Mouse (Mus musculus) intestine, embryonic 14.5 days (tissue): ENCODE results near the gene Ermp1. TPM values are rescaled to one million over a fixed set of nuclear protein-coding genes. Genes with fewer than 3 reads are reported as not detected.
A peak's percentile ranks its signal among the peaks of the same experiment; 100 is the strongest.

Source experiments
- ATAC-seq: fragments of 200-750 bp; cut with Nextera tagmentation; replicated peaks from 2 replicates; pipeline ENCODE4 v1.8.0; 2017; ENCODE audit warnings: low read depth, moderate number of reproducible peaks, moderate TSS enrichment, moderate library complexity; ENCODE audit not compliant: low FRiP score, low TSS enrichment
- DNase-seq: peaks from one replicate; pipeline ENCODE4 v3.0.0-alpha.2; 2018; ENCODE audit warnings: low spot score
- H3K27ac ChIP-seq: fragments of 300-500 bp; sonication (generic); 2 replicates; pipeline ENCODE4 v1.5.1; 2014; ENCODE audit warnings: low read depth, mild to moderate bottlenecking, control low read depth
- H3K27me3 ChIP-seq: fragments of 300-500 bp; sonication (generic); replicated peaks from 2 replicates; pipeline ENCODE4 v1.6.1; 2014; ENCODE audit warnings: low read length, control low read depth; ENCODE audit not compliant: control insufficient read depth, insufficient read depth
- H3K36me3 ChIP-seq: fragments of 300-500 bp; sonication (generic); 2 replicates; pipeline ENCODE4 v1.6.1; 2014; ENCODE audit warnings: low read length, control low read depth; ENCODE audit not compliant: control insufficient read depth, insufficient read depth
- H3K4me1 ChIP-seq: fragments of 300-500 bp; sonication (generic); replicated peaks from 2 replicates; pipeline ENCODE4 v1.6.1; 2014; ENCODE audit warnings: low read length, control low read depth, mixed read lengths; ENCODE audit not compliant: control insufficient read depth, insufficient read depth
- H3K4me2 ChIP-seq: fragments of 300-500 bp; sonication (generic); 2 replicates; pipeline ENCODE4 v1.6.1; 2014; ENCODE audit warnings: low read length
- H3K4me3 ChIP-seq: fragments of 300-500 bp; sonication (generic); 2 replicates; pipeline ENCODE4 v1.5.1; 2014; ENCODE audit warnings: low read depth, low read length, control low read depth, mixed read lengths
- H3K9ac ChIP-seq: fragments of 300-500 bp; sonication (generic); 2 replicates; pipeline ENCODE4 v1.6.1; 2014; ENCODE audit warnings: mild to moderate bottlenecking, low read length
- H3K9me3 ChIP-seq: fragments of 300-500 bp; sonication (generic); 2 replicates; pipeline ENCODE4 v1.6.1; 2016; ENCODE audit warnings: low read length, control low read depth; ENCODE audit not compliant: control insufficient read depth
- WGBS: fragments of 180-500 bp; shearing (Covaris S2); extraction: QIAGEN DNeasy Blood & Tissue Kit; methylation state at CpG from one replicate; pipeline ENCODE4 v1.1.7; 2014; 5-methylcytosine and 5-hydroxymethylcytosine counted together
- polyA plus RNA-seq: library from polyadenylated mRNA; unstranded; fragments of >200 nt; fragmentation: Nextera tagmentation; extraction: Ambion mirVana; gene quantifications from 2 replicates; pipeline ENCODE4 v1.2.1, GENCODE M21; 2014

Gene Ermp1
- polyA plus RNA-seq, 1 experiment from 2014 or later = 8.9 TPM

GRCm38 (mm10) chr19:29643194-29643922 lies 4.9 kb downstream of the Ermp1 start:
- Histone ChIP-seq H3K4me3 (no peak overlapping the region), H3K27ac (no peak overlapping the region), H3K9me3 (peaks cover 3% of the 10 kb centered on the region; the same call in 1 of the 2 replicates), H3K27me3 (no peaks in the 10 kb centered on the region), H3K9ac (no peak overlapping the region), H3K36me3 (no peaks in the 10 kb centered on the region), H3K4me1 (0 out of 2 replicates have a peak, but pooled peaks cover 11% of the 10 kb centered on the region), H3K4me2 (no peak overlapping the region)
- no peak for ATAC-seq
- DNase-seq = no peak
- WGBS = 83% methylated on average over 11 of the region's 11 CpGs

GRCm38 (mm10) chr19:29642211-29642610 lies 6.0 kb downstream of the Ermp1 start:
- no peak overlapping the region for H3K9ac ChIP-seq
- no peak overlapping the region for H3K27ac ChIP-seq
- H3K36me3 ChIP-seq = no peaks in the 10 kb centered on the region
- DNase-seq (no peak), ATAC-seq (no peak)
- peaks cover 3% of the 10 kb centered on the region; the same call in 1 of the 2 replicates for H3K9me3 ChIP-seq
- H3K4me2 ChIP-seq = no peak overlapping the region
- no peaks in the 10 kb centered on the region for H3K27me3 ChIP-seq
- H3K4me3 ChIP-seq = no peak overlapping the region
- WGBS = 56% methylated on average over 6 of the region's 6 CpGs
- H3K4me1 ChIP-seq = 0 out of 2 replicates have a peak, but pooled peaks cover 11% of the 10 kb centered on the region

DNA sequence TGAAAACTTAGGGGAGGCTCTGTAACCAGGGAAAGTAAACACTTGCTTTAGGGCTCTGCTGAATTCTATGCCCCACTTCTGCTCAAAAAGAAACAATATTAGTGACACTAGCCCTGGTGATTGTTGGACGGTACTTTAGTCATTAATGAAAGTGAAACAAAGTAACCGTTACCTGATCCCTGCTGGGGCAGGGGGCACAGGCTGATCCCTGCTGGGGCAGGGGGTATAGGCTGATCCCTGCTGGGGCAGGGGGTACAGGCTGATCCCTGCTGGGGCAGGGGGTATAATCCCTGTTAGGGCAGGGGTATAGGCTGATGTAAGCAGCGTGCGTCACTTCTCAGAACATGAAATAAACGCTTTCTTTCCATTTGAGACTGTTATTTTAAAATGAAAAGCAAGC lies 6.7 kb downstream of the Ermp1 start:
- H3K4me1 ChIP-seq = 0 out of 2 replicates have a peak, but pooled peaks cover 11% of the 10 kb centered on the region
- H3K36me3 ChIP-seq = peaks cover under 1% of the 10 kb centered on the region; the same call in 1 of the 2 replicates
- H3K4me3 ChIP-seq = no peak overlapping the region
- H3K9ac ChIP-seq = no peak overlapping the region
- no peaks in the 10 kb centered on the region for H3K27me3 ChIP-seq
- H3K27ac ChIP-seq = 0 out of 2 replicates have a peak overlapping the region, but pooled peaks have one; percentile 22
- DNase-seq (no peak), ATAC-seq (no peak)
- WGBS = 66% methylated on average over 5 of the region's 5 CpGs
- H3K9me3 ChIP-seq = peaks cover 3% of the 10 kb centered on the region; the same call in 1 of the 2 replicates
- H3K4me2 ChIP-seq = peak overlapping the region; percentile 28; the same call in 1 of the 2 replicates

DNA sequence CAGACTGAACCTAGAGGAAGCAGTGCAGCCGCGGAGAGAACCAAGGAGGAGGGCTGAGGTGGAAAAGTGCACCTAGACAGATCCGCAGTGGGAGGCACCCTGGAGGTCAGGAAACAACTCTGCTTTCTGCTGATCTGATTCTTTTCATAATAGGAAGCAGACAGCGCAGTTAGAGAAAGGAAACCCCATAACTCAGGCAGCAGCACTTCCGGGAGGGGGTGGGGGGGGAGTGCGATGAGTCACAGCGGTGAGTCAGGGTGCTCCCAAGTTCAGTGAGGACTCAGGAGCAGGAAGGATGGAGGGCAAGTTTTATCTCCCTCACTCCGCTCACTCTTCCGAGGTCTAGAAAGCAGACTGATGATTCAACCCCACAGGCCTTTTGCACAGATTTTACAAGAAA lies 7.2 kb downstream of the Ermp1 start:
- 0 out of 2 replicates have a peak, but pooled peaks have one; percentile 53 for ATAC-seq
- Histone ChIP-seq H3K9ac (no peak overlapping the region), H3K27ac (peak overlapping the region; percentile 14; the same call in 1 of the 2 replicates), H3K27me3 (no peaks in the 10 kb centered on the region), H3K4me1 (0 out of 2 replicates have a peak, but pooled peaks cover 11% of the 10 kb centered on the region), H3K36me3 (peaks cover 4% of the 10 kb centered on the region; the same call in 1 of the 2 replicates), H3K9me3 (peaks cover 3% of the 10 kb centered on the region; the same call in 1 of the 2 replicates), H3K4me2 (peak overlapping the region; percentile 28; the same call in 1 of the 2 replicates), H3K4me3 (no peak overlapping the region)
- WGBS = 26% methylated on average over 9 of the region's 9 CpGs
- DNase-seq = peak; percentile 69

DNA sequence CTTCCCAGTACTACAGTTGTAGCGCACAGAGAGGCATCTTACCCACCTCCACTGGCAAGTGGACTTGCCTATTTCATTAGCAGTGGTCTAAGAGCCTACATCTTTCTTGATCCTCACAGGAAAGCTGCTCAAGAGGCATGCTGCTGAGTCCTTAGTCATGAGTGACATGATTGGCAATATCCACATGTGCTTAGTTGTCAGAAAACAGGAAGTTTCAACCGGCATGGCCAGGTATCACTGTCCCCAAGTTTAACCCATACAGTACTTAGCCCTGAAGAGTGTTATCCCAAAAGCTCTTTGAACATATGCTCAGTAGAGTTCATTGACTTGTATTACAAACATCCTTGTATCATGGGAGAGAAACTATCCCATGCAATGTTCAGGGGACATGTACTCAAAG lies 36.1 kb downstream of the Ermp1 start:
- no peak for ATAC-seq
- WGBS = 86% methylated on average over 2 of the region's 2 CpGs

DNA sequence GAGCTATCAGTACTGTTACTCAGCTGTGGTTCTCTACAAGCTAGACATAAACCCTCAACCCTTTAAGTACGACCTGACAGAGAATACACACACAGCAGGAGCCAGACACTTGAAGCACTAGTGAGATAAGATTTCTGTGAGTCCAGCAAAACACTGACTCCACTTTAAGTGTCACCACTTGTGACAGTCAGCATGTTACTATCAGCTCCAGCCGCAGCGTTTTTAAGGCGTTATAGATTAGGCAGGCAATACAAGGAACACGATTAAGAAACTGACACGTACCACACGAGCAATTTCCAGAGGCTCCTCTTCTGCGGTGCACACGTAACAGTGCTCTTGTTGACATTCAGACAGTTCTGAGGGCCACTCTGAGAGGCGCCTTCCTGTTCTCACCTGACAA lies 37.3 kb downstream of the Ermp1 start:
- peaks cover 52% of the 10 kb centered on the region for H3K36me3 ChIP-seq

More for the DNA sequence above, 36.1 kb downstream of the Ermp1 start:
- no peak for DNase-seq
- H3K27ac ChIP-seq = no peak overlapping the region
- no peak overlapping the region for H3K9ac ChIP-seq
- no peaks in the 10 kb centered on the region for H3K27me3 ChIP-seq
- no peaks in the 10 kb centered on the region for H3K9me3 ChIP-seq
- peaks cover 48% of the 10 kb centered on the region for H3K36me3 ChIP-seq
- H3K4me3 ChIP-seq = no peak overlapping the region
- no peak overlapping the region for H3K4me2 ChIP-seq
- no peaks in the 10 kb centered on the region for H3K4me1 ChIP-seq

GRCm38 (mm10) chr19:29608212-29608611 lies 40.0 kb downstream of the Ermp1 start:
- H3K4me3 ChIP-seq = no peak overlapping the region
- H3K4me2 ChIP-seq = no peak overlapping the region
- H3K27me3 ChIP-seq = no peaks in the 10 kb centered on the region
- 61% methylated on average over 4 of the region's 4 CpGs for WGBS
- no peaks in the 10 kb centered on the region for H3K4me1 ChIP-seq
- DNase-seq (no peak), ATAC-seq (no peak)
- no peaks in the 10 kb centered on the region for H3K9me3 ChIP-seq
- H3K36me3 ChIP-seq = peaks cover 55% of the 10 kb centered on the region
- H3K27ac ChIP-seq = no peak overlapping the region
- no peak overlapping the region for H3K9ac ChIP-seq

More for the DNA sequence above, 37.3 kb downstream of the Ermp1 start:
- Histone ChIP-seq H3K4me1 (no peaks in the 10 kb centered on the region), H3K27ac (no peak overlapping the region), H3K4me2 (no peak overlapping the region), H3K4me3 (no peak overlapping the region), H3K27me3 (no peaks in the 10 kb centered on the region), H3K9me3 (no peaks in the 10 kb centered on the region), H3K9ac (no peak overlapping the region)
- ATAC-seq = no peak
- WGBS = 89% methylated on average over 10 of the region's 10 CpGs
- no peak for DNase-seq

DNA sequence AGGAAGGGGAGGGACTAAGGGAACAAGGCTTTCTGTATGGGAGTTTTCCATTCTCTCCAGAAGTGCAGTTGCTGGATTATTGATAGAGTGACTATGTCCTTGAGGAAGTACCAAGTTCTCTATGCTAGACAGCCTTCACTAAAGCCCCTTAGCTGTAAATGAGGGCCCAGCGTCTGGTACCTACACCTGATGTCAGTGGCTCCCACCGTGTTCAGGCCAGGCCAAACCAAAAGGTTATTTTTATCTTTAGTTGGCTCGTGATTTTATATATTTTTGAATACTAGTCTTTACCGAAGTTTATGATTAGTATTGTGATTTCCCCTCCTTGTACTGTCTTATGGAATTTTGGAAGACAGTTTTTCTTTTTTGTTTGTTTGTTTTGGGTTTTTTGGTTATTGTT lies 40.7 kb downstream of the Ermp1 start:
- Histone ChIP-seq H3K36me3 (peaks cover 55% of the 10 kb centered on the region), H3K9me3 (no peaks in the 10 kb centered on the region), H3K4me3 (no peak overlapping the region), H3K27ac (no peak overlapping the region), H3K4me2 (no peak overlapping the region), H3K27me3 (no peaks in the 10 kb centered on the region), H3K4me1 (no peaks in the 10 kb centered on the region), H3K9ac (no peak overlapping the region)
- no peak for DNase-seq
- WGBS = 91% methylated on average over 4 of the region's 4 CpGs
- ATAC-seq = no peak
